Mouse (Mus musculus): ENCODE results near the gene Vmn1r234. TPM values are rescaled to one million over a fixed set of nuclear protein-coding genes. Genes with fewer than 3 reads are reported as not detected.
"Not testable (repeated sequence)": the region's sequence is repeated elsewhere in the genome, so short reads cannot be mapped to it uniquely, and the experiment has no call there.

Vmn1r234 gene
- polyA plus RNA-seq (2012; rRNA removed) = not detected in 2 replicates

DNA sequence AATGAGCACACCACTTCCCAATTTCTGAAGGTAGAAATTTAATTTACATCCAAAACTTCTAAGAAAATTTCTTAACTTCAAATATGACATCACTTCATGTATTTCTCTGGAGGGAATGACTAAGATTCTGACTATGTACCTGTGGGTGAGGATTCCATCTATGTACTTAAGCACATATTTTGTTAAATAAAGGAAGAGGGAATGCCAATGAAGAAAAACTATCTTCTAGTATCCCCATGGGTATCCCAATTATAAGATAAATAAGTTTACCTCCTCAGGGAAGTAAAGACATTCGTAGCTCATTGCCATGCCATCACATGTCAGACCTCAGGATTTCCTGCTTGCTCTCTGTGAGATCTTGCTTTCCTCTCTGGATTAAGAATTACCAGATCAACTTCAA, at the start of gene Vmn1r234:
Gene Vmn1r234 (plus strand): TSS at position 301 of the 400 bp plus-strand sequence.
- no peak for DNase-seq (ENCODE audit: low read depth)
- no peak for TF ChIP-seq POLR2A (IDR thresholded peaks at IDR 0.05; ENCODE audit: borderline replicate concordance, extremely low read depth, insufficient read depth, insufficient read length, poor library complexity, severe bottlenecking)
- no peak for TF ChIP-seq CTCF (IDR thresholded peaks at IDR 0.05; ENCODE audit: borderline replicate concordance, extremely low read depth, insufficient read depth, insufficient read length)

DNA sequence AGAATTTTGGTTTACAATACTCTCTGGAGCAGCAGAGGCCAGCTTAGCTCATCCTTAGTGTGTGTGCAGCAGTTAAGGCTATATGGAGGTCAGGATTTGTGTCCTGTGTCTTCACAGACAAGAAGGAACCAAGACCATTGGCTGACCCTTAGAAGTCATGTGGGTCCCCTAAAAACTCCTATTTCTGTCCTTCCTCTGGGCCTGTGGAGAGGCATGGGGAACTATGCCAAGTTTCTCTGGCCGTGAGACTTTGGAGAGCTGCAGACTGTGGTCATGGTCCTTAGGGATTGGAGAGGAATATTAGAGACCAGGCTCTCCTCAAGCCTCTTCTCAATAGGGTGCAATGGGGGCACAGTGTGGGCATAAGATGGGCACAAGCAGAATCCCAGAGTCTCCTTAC, 14.8 kb upstream of the Vmn1r234 start:
- DNase-seq (ENCODE audit: low read depth) = not testable (repeated sequence)

DNA sequence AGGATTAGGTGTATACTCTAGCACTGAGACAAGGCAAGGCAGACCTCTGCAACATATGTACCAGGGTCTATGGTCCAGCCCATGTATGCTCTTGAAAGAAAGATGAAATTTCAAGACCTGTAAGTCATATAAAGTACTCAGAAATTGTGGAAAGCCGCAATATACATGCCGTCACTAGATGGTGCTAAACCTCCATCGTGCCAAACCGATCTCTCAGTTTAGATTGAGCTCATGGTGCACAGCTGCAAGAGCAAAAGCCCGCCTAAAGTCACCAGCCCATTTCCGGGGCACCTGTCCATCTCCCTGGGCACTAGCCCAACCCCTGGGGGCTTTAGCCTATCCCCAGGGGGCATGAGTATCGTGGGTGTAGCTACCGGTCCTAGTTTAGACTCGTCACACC, 5.8 kb downstream of the Vmn1r234 start:
- TF ChIP-seq POLR2A (IDR thresholded peaks at IDR 0.05; ENCODE audit: borderline replicate concordance, extremely low read depth, insufficient read depth, insufficient read length, poor library complexity, severe bottlenecking) (no peak), CTCF (IDR thresholded peaks at IDR 0.05; ENCODE audit: borderline replicate concordance, extremely low read depth, insufficient read depth, insufficient read length) (peak; percentile 43; the same call in 1 of the 2 replicates)
- peak; percentile 31 for DNase-seq (ENCODE audit: low read depth)

GRCm38 (mm10) chr17:21256111-21256510, 30.2 kb downstream of the Vmn1r234 start, which contains the start of gene Vmn1r235:
Gene Vmn1r235, plus strand, starts transcription at chr17:21256411.
- no peak for DNase-seq (ENCODE audit: low read depth)
- TF ChIP-seq CTCF (IDR thresholded peaks at IDR 0.05; ENCODE audit: borderline replicate concordance, extremely low read depth, insufficient read depth, insufficient read length) (no peak), POLR2A (IDR thresholded peaks at IDR 0.05; ENCODE audit: borderline replicate concordance, extremely low read depth, insufficient read depth, insufficient read length, poor library complexity, severe bottlenecking) (no peak)

GRCm38 (mm10) chr17:21272103-21272502, 46.2 kb downstream of the Vmn1r234 start:
- peak; percentile 47 for DNase-seq (ENCODE audit: low read depth)
- TF ChIP-seq POLR2A (IDR thresholded peaks at IDR 0.05; ENCODE audit: borderline replicate concordance, extremely low read depth, insufficient read depth, insufficient read length, poor library complexity, severe bottlenecking) (no peak), CTCF (IDR thresholded peaks at IDR 0.05; ENCODE audit: borderline replicate concordance, extremely low read depth, insufficient read depth, insufficient read length) (peak; percentile 35; the same call in 1 of the 2 replicates)

DNA sequence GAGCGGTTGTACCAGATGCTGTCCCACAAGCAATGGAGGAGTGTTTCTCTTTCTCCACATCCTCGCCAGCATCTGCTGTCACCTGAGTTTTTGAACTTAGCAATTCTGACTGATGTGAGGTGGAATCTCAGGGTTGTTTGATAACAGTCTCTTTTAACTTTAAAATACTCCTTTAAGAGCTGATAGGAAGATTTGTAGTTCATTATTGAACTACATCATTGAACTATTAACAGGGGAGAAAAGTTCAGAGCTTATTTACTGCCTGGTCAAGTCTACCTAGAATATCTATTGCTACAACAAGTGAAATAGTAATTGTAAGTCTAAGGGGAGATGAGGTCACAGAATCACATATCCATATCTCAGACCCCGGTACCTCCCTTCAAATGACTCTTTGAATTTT, 56.8 kb downstream of the Vmn1r234 start, which contains the start of gene Vmn1r236:
Gene Vmn1r236 (plus strand): TSS at position 301 of the 400 bp plus-strand sequence.
- TF ChIP-seq CTCF (IDR thresholded peaks at IDR 0.05; ENCODE audit: borderline replicate concordance, extremely low read depth, insufficient read depth, insufficient read length) = no peak
- no peak for DNase-seq (ENCODE audit: low read depth)

DNA sequence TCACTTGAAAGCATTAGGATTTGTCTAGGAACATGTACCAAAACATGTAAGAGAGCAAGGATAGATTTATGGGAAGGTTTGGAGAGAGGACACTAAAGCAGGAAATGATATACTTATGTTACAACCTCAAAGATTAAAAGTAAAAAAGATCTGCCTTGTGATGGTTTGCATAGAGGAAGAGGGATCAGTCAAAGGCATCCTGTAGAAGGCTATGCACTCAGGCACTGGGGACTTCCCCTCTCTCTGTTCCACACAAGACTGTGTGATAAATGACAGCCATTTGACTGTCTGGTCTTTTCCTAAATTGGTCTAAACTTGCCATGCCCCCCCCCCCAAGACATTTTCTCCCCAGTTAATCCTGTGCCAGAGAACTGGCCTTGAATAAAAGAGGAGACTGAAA, 58.5 kb downstream of the Vmn1r234 start:
- TF ChIP-seq POLR2A (IDR thresholded peaks at IDR 0.05; ENCODE audit: borderline replicate concordance, extremely low read depth, insufficient read depth, insufficient read length, poor library complexity, severe bottlenecking) (no peak), CTCF (IDR thresholded peaks at IDR 0.05; ENCODE audit: borderline replicate concordance, extremely low read depth, insufficient read depth, insufficient read length) (no peak)

More for the DNA sequence above, 58.5 kb downstream of the Vmn1r234 start:
- DNase-seq (ENCODE audit: low read depth) = no peak

Other genes starting within 250 kb of the Vmn1r234 start
- not detected in 2 replicates for gene Vmn1r233, start 229.6 kb upstream of the Vmn1r234 start, polyA plus RNA-seq (2012; rRNA removed)
- 20.8 TPM in 2 replicates for gene Zfp160, start 217.2 kb upstream of the Vmn1r234 start, polyA plus RNA-seq (2012; rRNA removed)
- gene Vmn1r235, start 30.3 kb downstream of the Vmn1r234 start, polyA plus RNA-seq (2012; rRNA removed) = not detected in 2 replicates
- gene Vmn1r236, start 56.9 kb downstream of the Vmn1r234 start, polyA plus RNA-seq (2012; rRNA removed) = not detected in 2 replicates
- not detected in 2 replicates for gene Vmn1r237, start 85.8 kb downstream of the Vmn1r234 start, polyA plus RNA-seq (2012; rRNA removed)
- gene Zfp677, start 157.7 kb downstream of the Vmn1r234 start, polyA plus RNA-seq (2012; rRNA removed) = 2.3 and 2.4 TPM in 2 replicates
- gene Zfp54, start 197.1 kb downstream of the Vmn1r234 start, polyA plus RNA-seq (2012; rRNA removed) = 2.3 TPM in 2 replicates
- 5.3 and 6.1 TPM in 2 replicates for gene Zfp51, start 224.3 kb downstream of the Vmn1r234 start, polyA plus RNA-seq (2012; rRNA removed)